Mouse (Mus musculus) ES-Bruce4 (cell line): ENCODE measurements around the gene 2510039O18Rik. TPM values are rescaled to one million over a fixed set of nuclear protein-coding genes. Genes with fewer than 3 reads are reported as not detected.

ENCODE experiments used
- H3K27ac ChIP-seq: 2 replicates; pipeline ENCODE4 v1.5.1; 2012; ENCODE audit warnings: low read length, inconsistent platforms; ENCODE audit not compliant: insufficient read depth
- H3K27me3 ChIP-seq: 2 replicates; pipeline ENCODE4 v1.6.1; 2012; ENCODE audit warnings: mild to moderate bottlenecking, low read length, inconsistent platforms; ENCODE audit not compliant: control insufficient read depth, poor library complexity, insufficient read depth, severe bottlenecking
- H3K36me3 ChIP-seq: 2 replicates; pipeline ENCODE4 v1.6.1; 2012; ENCODE audit warnings: inconsistent platforms, mild to moderate bottlenecking, low read length, moderate library complexity; ENCODE audit not compliant: control insufficient read depth, poor library complexity, insufficient read depth, severe bottlenecking
- H3K4me1 ChIP-seq: one replicate; pipeline ENCODE4 v1.8.1; 2011; ENCODE audit warnings: low read length; ENCODE audit not compliant: control insufficient read depth, insufficient read depth
- H3K4me3 ChIP-seq: 2 replicates; pipeline ENCODE4 v1.5.1; 2011; ENCODE audit warnings: low read depth, mild to moderate bottlenecking, low read length
- H3K9ac ChIP-seq: 2 replicates; pipeline ENCODE4 v1.6.1; 2012; ENCODE audit warnings: low read depth, mild to moderate bottlenecking, inconsistent platforms; ENCODE audit not compliant: poor library complexity, severe bottlenecking
- H3K9me3 ChIP-seq: replicated peaks from 2 replicates; pipeline ENCODE4 v1.6.1; 2012; ENCODE audit warnings: mild to moderate bottlenecking, low read length, inconsistent platforms; ENCODE audit not compliant: control insufficient read depth, poor library complexity, insufficient read depth, severe bottlenecking
- CTCF ChIP-seq: IDR thresholded peaks from one replicate; pipeline ENCODE4 v1.8.1; 2011; ENCODE audit warnings: low read depth, low read length
- EP300 ChIP-seq: IDR thresholded peaks from 2 replicates; pipeline ENCODE4 v1.6.1; 2011; ENCODE audit warnings: low read depth, low read length; ENCODE audit not compliant: insufficient read depth
- POLR2A ChIP-seq: IDR thresholded peaks from one replicate; pipeline ENCODE4 v1.8.1; 2011; ENCODE audit warnings: low read length; ENCODE audit not compliant: insufficient read depth
- polyA plus RNA-seq: library from polyadenylated mRNA; stranded (reverse); fragments of >200 nt; gene quantifications from 2 replicates; pipeline ENCODE4 v1.2.4, GENCODE M21; 2011; ENCODE audit warnings: low read depth; ENCODE audit not compliant: missing spikeins, insufficient read depth, insufficient read length

The 2510039O18Rik gene
- polyA plus RNA-seq, 1 experiment: 23.3 TPM

DNA sequence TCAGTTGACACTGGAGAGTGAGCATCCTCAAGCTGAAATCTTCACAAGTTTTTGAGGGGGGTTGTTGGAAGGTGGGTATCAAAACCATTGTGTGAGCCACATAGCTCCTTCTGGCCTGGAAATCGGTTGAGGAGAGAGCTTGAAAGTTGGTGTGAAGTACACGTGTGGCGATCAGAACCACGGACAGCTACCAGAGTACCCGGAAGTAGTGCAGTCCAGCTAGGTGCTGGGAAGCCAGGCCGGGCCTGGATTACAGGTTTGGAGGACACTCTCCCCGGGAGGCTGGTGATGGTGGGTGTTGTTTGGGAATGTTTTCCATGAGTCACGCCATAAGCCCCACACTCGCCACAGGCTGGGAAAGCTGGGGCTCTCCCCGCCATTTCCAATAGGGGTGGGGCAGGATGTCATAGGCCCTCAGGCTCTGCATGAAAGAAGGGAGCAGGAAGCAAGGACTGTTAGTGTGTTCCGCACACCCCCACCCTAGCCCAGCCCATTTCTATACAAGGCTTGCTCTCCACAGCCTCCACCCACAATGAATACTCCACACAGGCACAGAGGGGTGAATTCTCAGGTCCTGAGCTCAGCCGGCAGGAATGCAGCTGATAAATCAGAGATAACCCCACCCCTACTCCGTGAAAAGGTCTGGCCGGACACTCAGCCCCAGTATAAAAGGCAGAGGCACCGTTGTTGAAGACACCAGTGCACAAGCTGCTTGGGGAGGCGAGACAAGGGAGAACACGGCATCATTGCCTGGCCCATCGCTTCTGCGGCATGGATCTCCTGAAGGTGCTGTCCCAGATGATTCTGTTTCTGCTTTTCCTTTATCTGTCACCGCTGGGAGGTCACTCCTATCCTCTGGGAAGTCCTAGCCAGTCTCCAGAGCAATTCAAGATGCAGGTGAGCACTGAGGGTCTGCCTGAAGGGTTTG, 44.8 kb downstream of the 2510039O18Rik start, which contains the start of gene Nppb:
TSS of gene Nppb (plus strand) at position 584 of the 928 bp plus-strand sequence.
- H3K9me3 ChIP-seq: no peaks in the 10 kb centered on the region
- H3K4me1 ChIP-seq: no peaks in the 10 kb centered on the region
- peak within 1 kb of the TSS; percentile 7; the same call in 1 of the 2 replicates for H3K4me3 ChIP-seq
- H3K27me3 ChIP-seq: no peaks in the 10 kb centered on the region
- no peaks in the 10 kb centered on the region for H3K36me3 ChIP-seq
- H3K27ac ChIP-seq: no peak within 1 kb of the TSS
- TF ChIP-seq CTCF (no peak), EP300 (peak; percentile 64; the same call in 1 of the 2 replicates), POLR2A (no peak)
- no peak within 1 kb of the TSS for H3K9ac ChIP-seq

DNA sequence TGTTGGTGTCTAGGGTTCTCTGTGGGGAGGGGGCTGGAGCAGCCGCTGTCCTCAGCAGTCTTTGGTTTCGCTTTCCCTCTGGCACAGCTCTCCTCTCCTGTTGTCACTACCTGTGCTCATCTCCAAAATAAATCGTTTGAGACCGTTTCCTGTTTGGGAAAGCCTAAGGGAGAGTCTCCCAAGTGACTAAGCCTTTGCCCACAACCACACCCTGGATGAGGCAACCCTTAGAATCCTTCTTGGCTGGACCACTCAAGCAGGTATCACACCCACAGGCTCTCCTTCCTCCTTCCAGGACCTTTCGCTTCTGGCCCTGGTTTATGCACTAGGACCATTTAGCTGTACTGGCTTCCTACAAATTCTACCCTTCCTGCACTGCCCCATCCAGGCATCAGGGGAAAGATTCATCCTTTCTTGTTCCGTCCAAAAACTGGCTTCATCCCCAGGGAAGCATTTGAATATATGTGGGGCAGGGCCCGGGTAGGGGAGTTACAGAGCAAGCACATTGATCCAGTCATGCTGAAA, 52.9 kb downstream of the 2510039O18Rik start:
- TF ChIP-seq EP300 (no peak), POLR2A (no peak), CTCF (no peak)
- H3K27ac ChIP-seq: no peak overlapping the region
- no peak overlapping the region for H3K4me3 ChIP-seq
- H3K36me3 ChIP-seq: no peaks in the 10 kb centered on the region
- no peak overlapping the region for H3K9ac ChIP-seq
- H3K4me1 ChIP-seq: no peaks in the 10 kb centered on the region
- H3K9me3 ChIP-seq: no peaks in the 10 kb centered on the region
- no peaks in the 10 kb centered on the region for H3K27me3 ChIP-seq

DNA sequence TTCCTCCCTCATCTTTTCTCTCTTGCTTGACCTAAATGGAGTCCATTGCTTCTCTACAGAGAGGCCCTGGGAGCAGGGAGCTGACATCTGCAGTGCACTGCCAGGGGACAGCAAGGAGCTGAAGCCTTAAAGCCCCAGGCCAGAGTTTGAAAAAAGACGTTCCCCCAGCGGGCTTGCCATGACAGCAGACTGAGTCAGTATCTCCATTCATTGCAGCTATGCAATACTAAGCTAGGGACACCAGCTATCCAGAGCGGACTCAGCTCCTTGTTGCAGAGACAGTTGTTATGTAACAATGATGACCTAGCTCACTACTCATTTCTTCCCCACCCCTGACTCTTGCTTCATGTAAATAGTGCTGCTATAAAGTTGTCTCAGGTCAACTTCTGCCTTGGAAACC, 54.6 kb downstream of the 2510039O18Rik start:
- Histone ChIP-seq H3K9ac (no peak overlapping the region), H3K4me1 (no peaks in the 10 kb centered on the region), H3K4me3 (no peak overlapping the region), H3K36me3 (no peaks in the 10 kb centered on the region), H3K9me3 (no peaks in the 10 kb centered on the region), H3K27ac (no peak overlapping the region), H3K27me3 (no peaks in the 10 kb centered on the region)
- no peak for TF ChIP-seq CTCF

Other genes with a start within 250 kb of the 2510039O18Rik start
- gene Zfp534, start 238.3 kb upstream of the 2510039O18Rik start, polyA plus RNA-seq: 25.0 and 26.4 TPM in 2 replicates
- 54.0 and 59.1 TPM in 2 replicates for gene Zfp984, start 131.1 kb upstream of the 2510039O18Rik start, polyA plus RNA-seq
- 8.8 and 11.5 TPM in 2 replicates for gene Zfp933, start 92.5 kb upstream of the 2510039O18Rik start, polyA plus RNA-seq
- gene Miip, start 72.1 kb upstream of the 2510039O18Rik start, polyA plus RNA-seq: 48.8 and 56.3 TPM in 2 replicates
- 9.2 and 12.6 TPM in 2 replicates for gene Fv1, start 71.9 kb upstream of the 2510039O18Rik start, polyA plus RNA-seq
- 14.6 and 16.7 TPM in 2 replicates for gene Mfn2, start 36.2 kb upstream of the 2510039O18Rik start, polyA plus RNA-seq
- gene Plod1, start 4.1 kb upstream of the 2510039O18Rik start, polyA plus RNA-seq: 21.7 and 26.3 TPM in 2 replicates
- gene Nppb, start 44.9 kb downstream of the 2510039O18Rik start, polyA plus RNA-seq: 0.87 and 2.1 TPM in 2 replicates
- not detected in 2 replicates for gene Nppa, start 59.8 kb downstream of the 2510039O18Rik start, polyA plus RNA-seq
- gene Clcn6, start 97.9 kb downstream of the 2510039O18Rik start, polyA plus RNA-seq: 13.7 and 16.7 TPM in 2 replicates
- gene Mthfr, start 98.2 kb downstream of the 2510039O18Rik start, polyA plus RNA-seq: 9.5 and 13.7 TPM in 2 replicates
- 48.2 and 60.6 TPM in 2 replicates for gene Agtrap, start 147.1 kb downstream of the 2510039O18Rik start, polyA plus RNA-seq
- 45.9 and 60.3 TPM in 2 replicates for gene Mad2l2, start 189.5 kb downstream of the 2510039O18Rik start, polyA plus RNA-seq
- gene Draxin, start 189.8 kb downstream of the 2510039O18Rik start, polyA plus RNA-seq: 0.17 and 0.22 TPM in 2 replicates
- gene Fbxo6, start 211.2 kb downstream of the 2510039O18Rik start, polyA plus RNA-seq: 41.6 and 51.5 TPM in 2 replicates
- 12.5 and 13.3 TPM in 2 replicates for gene Fbxo44, start 219.6 kb downstream of the 2510039O18Rik start, polyA plus RNA-seq
- 6.0 and 6.9 TPM in 2 replicates for gene Fbxo2, start 219.7 kb downstream of the 2510039O18Rik start, polyA plus RNA-seq